Mouse (Mus musculus) MEL (cell line): ENCODE results near the gene Map6. TPM values are rescaled to one million over a fixed set of nuclear protein-coding genes. Genes with fewer than 3 reads are reported as not detected.

Experiments used
- DNase-seq: peaks from one replicate; pipeline ENCODE4 v3.0.0; 2011; ENCODE audit warnings: low read depth, low spot score
- H3K27ac ChIP-seq: 2 replicates; pipeline ENCODE4 v1.5.1; 2012; ENCODE audit warnings: low read depth, mild to moderate bottlenecking, control low read depth, low read length, moderate library complexity; ENCODE audit not compliant: control insufficient read depth
- H3K27me3 ChIP-seq, 2 experiments: fragments of 150-350 bp in 1 of 2; sonication (generic) in 1 of 2; 2 replicates each; pipeline ENCODE4 v1.6.1; 2012; ENCODE audit warnings: low read length in 2 of 2, mild to moderate bottlenecking in 2 of 2, improper control_type of control experiment in 1 of 2, moderate library complexity in 1 of 2; ENCODE audit not compliant: insufficient read depth in 2 of 2, control insufficient read depth in 1 of 2
- H3K36me3 ChIP-seq, 2 experiments: 2 replicates each; pipeline ENCODE4 v1.6.1; 2012 to 2014; ENCODE audit warnings: low read length in 2 of 2, improper control_type of control experiment in 1 of 2, inconsistent platforms in 1 of 2, mild to moderate bottlenecking in 1 of 2; ENCODE audit not compliant: insufficient read depth in 2 of 2, control insufficient read depth in 1 of 2
- H3K4me1 ChIP-seq, 2 experiments: fragments of 150-350 bp in 1 of 2; sonication (generic) in 1 of 2; 2 replicates each; pipeline ENCODE4 v1.6.1; 2012; ENCODE audit warnings: low read length in 2 of 2, improper control_type of control experiment in 1 of 2, mild to moderate bottlenecking in 1 of 2; ENCODE audit not compliant: insufficient read depth in 2 of 2, control insufficient read depth in 1 of 2
- H3K4me3 ChIP-seq, 2 experiments: fragments of 150-350 bp in 1 of 2; sonication (generic) in 1 of 2; 2 replicates each; pipeline ENCODE4 v1.5.1; 2012; ENCODE audit warnings: low read depth in 2 of 2, low read length in 2 of 2, mild to moderate bottlenecking in 2 of 2, moderate library complexity in 2 of 2, control low read depth in 1 of 2, improper control_type of control experiment in 1 of 2; ENCODE audit not compliant: control insufficient read depth in 1 of 2, insufficient read depth in 1 of 2
- H3K79me2 ChIP-seq: 2 replicates; pipeline ENCODE4 v1.6.1; 2012; ENCODE audit warnings: mild to moderate bottlenecking, low read length, moderate library complexity; ENCODE audit not compliant: control insufficient read depth, poor library complexity, insufficient read depth
- H3K9ac ChIP-seq: 2 replicates; pipeline ENCODE4 v1.6.1; 2012; ENCODE audit warnings: low read depth, mild to moderate bottlenecking, control low read depth, low read length, moderate library complexity; ENCODE audit not compliant: control insufficient read depth, poor library complexity, severe bottlenecking
- H3K9me3 ChIP-seq: fragments of 150-350 bp; sonication (generic); replicated peaks from 2 replicates; pipeline ENCODE4 v1.6.1; 2012; ENCODE audit warnings: mild to moderate bottlenecking, low read length, improper control_type of control experiment, moderate library complexity; ENCODE audit not compliant: insufficient read depth
- CTCF ChIP-seq, 3 experiments: IDR thresholded peaks in 2 of 3; conservative IDR thresholded peaks in 1 of 3; 2 replicates each; pipeline ENCODE4 v1.5.1; 2011 to 2012; ENCODE audit warnings: low read length in 3 of 3, low read depth in 2 of 3, mild to moderate bottlenecking in 2 of 3, improper control_type of control experiment in 1 of 3, inconsistent platforms in 1 of 3, mixed read lengths in 1 of 3, moderate library complexity in 1 of 3; ENCODE audit not compliant: control insufficient read depth in 1 of 3, insufficient read depth in 1 of 3, poor library complexity in 1 of 3, severe bottlenecking in 1 of 3
- E2F4 ChIP-seq: IDR thresholded peaks from 2 replicates; pipeline ENCODE4 v1.6.1; 2011; ENCODE audit warnings: low read depth, low read length, improper control_type of control experiment, borderline replicate concordance
- GABPA ChIP-seq: IDR thresholded peaks from 2 replicates; pipeline ENCODE4 v1.6.1; 2012; ENCODE audit warnings: low read depth, mild to moderate bottlenecking, inconsistent platforms, low read length, improper control_type of control experiment, moderate library complexity
- GATA1 ChIP-seq: IDR thresholded peaks from 2 replicates; pipeline ENCODE4 v1.6.1; 2011; ENCODE audit warnings: low read depth, low read length, improper control_type of control experiment
- MAFK ChIP-seq: IDR thresholded peaks from 2 replicates; pipeline ENCODE4 v1.6.1; 2011; ENCODE audit warnings: low read depth, mild to moderate bottlenecking, low read length, improper control_type of control experiment, borderline replicate concordance
- MAX ChIP-seq: IDR thresholded peaks from 2 replicates; pipeline ENCODE4 v1.6.1; 2011; ENCODE audit warnings: low read length, improper control_type of control experiment
- MXI1 ChIP-seq: IDR thresholded peaks from 2 replicates; pipeline ENCODE4 v1.6.1; 2011; ENCODE audit warnings: mild to moderate bottlenecking, low read depth, low read length, improper control_type of control experiment
- NELFE ChIP-seq: IDR thresholded peaks from 2 replicates; pipeline ENCODE4 v1.6.1; 2011; ENCODE audit warnings: low read depth, low read length, improper control_type of control experiment
- NRF1 ChIP-seq: IDR thresholded peaks from 2 replicates; pipeline ENCODE4 v1.6.1; 2014; ENCODE audit warnings: low read depth, mild to moderate bottlenecking, inconsistent platforms, low read length, improper control_type of control experiment, moderate library complexity; ENCODE audit not compliant: poor library complexity, insufficient read depth, severe bottlenecking
- POLR2A ChIP-seq, 2 experiments: IDR thresholded peaks; 2 replicates each; pipeline ENCODE4 v1.6.1; 2011 to 2012; ENCODE audit warnings: low read length in 2 of 2, mild to moderate bottlenecking in 2 of 2, control low read depth in 1 of 2, improper control_type of control experiment in 1 of 2, low read depth in 1 of 2, moderate library complexity in 1 of 2; ENCODE audit not compliant: control insufficient read depth in 1 of 2, insufficient read depth in 1 of 2, poor library complexity in 1 of 2
- RAD21 ChIP-seq: IDR thresholded peaks from 2 replicates; pipeline ENCODE4 v1.6.1; 2011; ENCODE audit warnings: mild to moderate bottlenecking, low read depth, low read length, improper control_type of control experiment
- SMC3 ChIP-seq: IDR thresholded peaks from 2 replicates; pipeline ENCODE4 v1.6.1; 2011; ENCODE audit warnings: low read depth, low read length, improper control_type of control experiment
- TCF12 ChIP-seq: IDR thresholded peaks from 2 replicates; pipeline ENCODE4 v1.6.1; 2014; ENCODE audit warnings: low read depth, mild to moderate bottlenecking, inconsistent platforms, low read length, improper control_type of control experiment, moderate library complexity
- UBTF ChIP-seq: IDR thresholded peaks from 2 replicates; pipeline ENCODE4 v1.6.1; 2012; ENCODE audit warnings: low read depth, mild to moderate bottlenecking, inconsistent platforms, low read length, improper control_type of control experiment, moderate library complexity, borderline replicate concordance; ENCODE audit not compliant: insufficient read depth
- USF1 ChIP-seq: IDR thresholded peaks from 2 replicates; pipeline ENCODE4 v1.6.1; 2014; ENCODE audit warnings: low read depth, mild to moderate bottlenecking, inconsistent platforms, low read length, improper control_type of control experiment, moderate library complexity
- ZC3H11A ChIP-seq: IDR thresholded peaks from 2 replicates; pipeline ENCODE4 v1.6.1; 2012; ENCODE audit warnings: low read depth, mild to moderate bottlenecking, inconsistent platforms, low read length, improper control_type of control experiment
- ZKSCAN1 ChIP-seq: IDR thresholded peaks from 2 replicates; pipeline ENCODE4 v1.6.1; 2012; ENCODE audit warnings: low read depth, mild to moderate bottlenecking, inconsistent platforms, low read length, improper control_type of control experiment, moderate library complexity
- ZMIZ1 ChIP-seq: IDR thresholded peaks from 2 replicates; pipeline ENCODE4 v1.6.1; 2012; ENCODE audit warnings: low read depth, mild to moderate bottlenecking, inconsistent platforms, low read length, improper control_type of control experiment, moderate library complexity
- ZNF384 ChIP-seq: IDR thresholded peaks from 2 replicates; pipeline ENCODE4 v1.6.1; 2012; ENCODE audit warnings: low read depth, mild to moderate bottlenecking, inconsistent platforms, low read length, improper control_type of control experiment
- polyA plus RNA-seq, 2 experiments: library from polyadenylated mRNA; stranded (reverse) in 1 of 2; unstranded in 1 of 2; fragments of >175 nt in 1 of 2; fragments of >200 nt in 1 of 2; gene quantifications; 2 replicates each; pipeline versions ENCODE4 v1.2.1 to v1.2.4; 2012; ENCODE audit warnings: low replicate concordance in 2 of 2, low read depth in 1 of 2; ENCODE audit not compliant: insufficient read length in 2 of 2, insufficient read depth in 1 of 2, missing spikeins in 1 of 2
- total RNA-seq: library from RNA; depleted of rRNA; stranded (reverse); fragments of 300-350 nt; gene quantifications from 2 replicates; pipeline ENCODE4 v1.2.3, GENCODE M21; 2012

Gene Map6
- total and polyA plus RNA-seq, 3 experiments = not detected

- Histone ChIP-seq H3K36me3 (no peaks in the 10 kb centered on the region), H3K4me1 (no peaks in the 10 kb centered on the region), H3K9me3 (no peaks in the 10 kb centered on the region), H3K27ac (no peak overlapping the region), H3K79me2 (no peaks in the 10 kb centered on the region), H3K4me3 (no peak overlapping the region), H3K9ac (no peak overlapping the region), H3K27me3 (peaks cover 13 to 32% of the 10 kb centered on the region in 2 experiments)
- TF ChIP-seq ZMIZ1 = no peak
- TF ChIP-seq NRF1 = no peak
- TF ChIP-seq E2F4 = no peak
- no peak for TF ChIP-seq ZKSCAN1
- no peak for TF ChIP-seq MAX
- no peak for TF ChIP-seq MAFK
- DNase-seq = no peak
Observed at GRCm38 (mm10) chr7:99328847-99329246, 61.6 kb downstream of the Map6 start.

GRCm38 (mm10) chr7:99330012-99330411 is 62.8 kb downstream of the Map6 start:
- no peaks in the 10 kb centered on the region for H3K79me2 ChIP-seq
- peaks cover 9 to 27% of the 10 kb centered on the region in 2 experiments for H3K27me3 ChIP-seq
- no peaks in the 10 kb centered on the region for H3K9me3 ChIP-seq
- no peak overlapping the region for H3K4me3 ChIP-seq
- no peaks in the 10 kb centered on the region for H3K4me1 ChIP-seq
- DNase-seq = no peak
- H3K36me3 ChIP-seq = no peaks in the 10 kb centered on the region
- no peak overlapping the region for H3K27ac ChIP-seq
- no peak overlapping the region for H3K9ac ChIP-seq
- no peak for TF ChIP-seq NELFE
- no peak for TF ChIP-seq MAX
- no peak for TF ChIP-seq GABPA
- TF ChIP-seq USF1 = no peak
- no peak for TF ChIP-seq TCF12
- TF ChIP-seq MXI1 = no peak
- TF ChIP-seq ZNF384 = no peak
- TF ChIP-seq ZKSCAN1 = no peak

DNA sequence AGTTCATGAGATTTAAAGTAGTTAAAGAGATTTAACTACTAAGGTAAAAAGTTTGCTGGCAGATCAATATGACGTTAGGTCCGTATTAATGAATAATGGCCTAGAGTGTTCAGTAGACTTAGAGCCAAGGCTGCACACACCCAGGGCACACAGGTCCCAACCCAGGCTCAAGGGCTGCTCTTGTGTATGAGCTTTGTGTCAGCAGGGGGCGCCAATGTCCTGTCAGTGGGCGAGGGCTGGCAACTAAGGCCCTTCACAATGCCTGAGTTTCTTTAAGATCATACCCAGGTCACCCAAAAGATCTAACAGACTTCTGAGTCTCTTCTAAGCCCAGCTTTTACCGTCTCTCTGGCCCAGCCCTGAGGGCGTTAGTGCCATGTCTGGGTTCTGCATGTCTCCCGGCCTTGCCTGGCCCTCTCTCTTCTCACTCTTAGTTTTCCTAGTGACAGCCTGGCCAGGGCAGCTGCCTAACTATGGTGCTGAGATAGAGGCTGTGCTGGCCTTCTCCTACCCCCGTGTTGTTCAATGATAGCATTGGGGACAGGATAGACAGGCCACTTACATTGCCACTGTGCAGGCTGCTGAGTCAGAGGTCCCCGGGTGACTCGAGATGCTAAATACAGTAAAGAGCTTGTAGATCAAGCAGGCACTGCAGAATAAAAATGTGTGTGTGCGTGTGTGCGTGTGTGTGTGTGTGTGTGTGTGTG is 65.7 kb downstream of the Map6 start:
- H3K79me2 ChIP-seq = no peaks in the 10 kb centered on the region
- no peaks in the 10 kb centered on the region for H3K4me1 ChIP-seq
- no peak overlapping the region for H3K4me3 ChIP-seq
- TF ChIP-seq CTCF (IDR thresholded peaks at IDR 0.05 in 2 of 3, conservative IDR thresholded peaks at IDR 0.05 in 1 of 3; ENCODE audit: control insufficient read depth in 1 of 3, insufficient read depth in 1 of 3, low read depth in 2 of 3, low read length in 3 of 3, poor library complexity in 1 of 3, severe bottlenecking in 1 of 3) = peak; percentile 62 to 75 (median 70)
- no peak for TF ChIP-seq POLR2A (IDR thresholded peaks at IDR 0.05; ENCODE audit: control insufficient read depth in 1 of 2, insufficient read depth in 1 of 2, low read depth in 1 of 2, low read length in 2 of 2, poor library complexity in 1 of 2)
- peak; percentile 66 for TF ChIP-seq SMC3
- TF ChIP-seq RAD21 = peak; percentile 70
- TF ChIP-seq UBTF = no peak
- TF ChIP-seq MAFK = no peak
- TF ChIP-seq ZC3H11A = peak; percentile 44
- TF ChIP-seq GATA1 = no peak
- TF ChIP-seq, all 39 proteins: peak for 4
- Histone ChIP-seq H3K9me3 (no peaks in the 10 kb centered on the region), H3K27me3 (peaks cover 3 to 11% of the 10 kb centered on the region in 2 experiments), H3K9ac (no peak overlapping the region), H3K27ac (no peak overlapping the region), H3K36me3 (no peaks in the 10 kb centered on the region)
- peak; percentile 67 for DNase-seq
